Mouse (Mus musculus) forebrain, embryonic 14.5 days (tissue): ENCODE measurements around the gene Socs1. TPM values are rescaled to one million over a fixed set of nuclear protein-coding genes. Genes with fewer than 3 reads are reported as not detected.
A peak's percentile ranks its signal among the peaks of the same experiment; 100 is the strongest.

Source experiments
- ATAC-seq: fragments of 200-750 bp; cut with Nextera tagmentation; 2 replicates; pipeline ENCODE4 v1.8.0; 2017; ENCODE audit warnings: mild to moderate bottlenecking, moderate library complexity
- DNase-seq: peaks from one replicate; pipeline ENCODE4 v3.0.0-alpha.2; 2015; ENCODE audit warnings: low spot score
- H3K27ac ChIP-seq: fragments of 300-500 bp; sonication (generic); 2 replicates; pipeline ENCODE4 v1.5.1; 2014; ENCODE audit warnings: low read depth, mild to moderate bottlenecking, control low read depth, low read length, moderate library complexity
- H3K27me3 ChIP-seq: fragments of 300-500 bp; sonication (generic); replicated peaks from 2 replicates; pipeline ENCODE4 v1.6.1; 2014; ENCODE audit warnings: low read length, control low read depth, mixed read lengths; ENCODE audit not compliant: control insufficient read depth, insufficient read depth
- H3K36me3 ChIP-seq: fragments of 300-500 bp; sonication (generic); 2 replicates; pipeline ENCODE4 v1.6.1; 2014; ENCODE audit warnings: low read length, control low read depth; ENCODE audit not compliant: control insufficient read depth, insufficient read depth
- H3K4me1 ChIP-seq: fragments of 300-500 bp; sonication (generic); 2 replicates; pipeline ENCODE4 v1.6.1; 2014; ENCODE audit warnings: antibody characterized with exemption, low read length, control low read depth; ENCODE audit not compliant: control insufficient read depth, insufficient read depth
- H3K4me2 ChIP-seq: fragments of 300-500 bp; sonication (generic); 2 replicates; pipeline ENCODE4 v1.6.1; 2014; ENCODE audit warnings: mild to moderate bottlenecking, control low read depth, low read length
- H3K4me3 ChIP-seq: fragments of 300-500 bp; sonication (generic); 2 replicates; pipeline ENCODE4 v1.5.1; 2014; ENCODE audit warnings: low read depth, low read length, control low read depth
- H3K9ac ChIP-seq: fragments of 300-500 bp; sonication (generic); 2 replicates; pipeline ENCODE4 v1.6.1; 2014; ENCODE audit warnings: mild to moderate bottlenecking, low read length, control low read depth, moderate library complexity
- H3K9me3 ChIP-seq: fragments of 300-500 bp; sonication (generic); replicated peaks from 2 replicates; pipeline ENCODE4 v1.6.1; 2016; ENCODE audit warnings: low read length, control low read depth, mixed read lengths; ENCODE audit not compliant: control insufficient read depth
- WGBS: fragments of 180-500 bp; shearing (Covaris S2); extraction: QIAGEN DNeasy Blood & Tissue Kit; methylation state at CpG from one replicate; pipeline ENCODE4 v1.1.7; 2014; 5-methylcytosine and 5-hydroxymethylcytosine counted together
- polyA plus RNA-seq: library from polyadenylated mRNA; unstranded; fragments of >200 nt; fragmentation: Nextera tagmentation; extraction: Ambion mirVana; gene quantifications from 2 replicates; pipeline ENCODE4 v1.2.1, GENCODE M21; 2014

The Socs1 gene
- polyA plus RNA-seq, 1 experiment from 2014 or later: 1.1 TPM

DNA sequence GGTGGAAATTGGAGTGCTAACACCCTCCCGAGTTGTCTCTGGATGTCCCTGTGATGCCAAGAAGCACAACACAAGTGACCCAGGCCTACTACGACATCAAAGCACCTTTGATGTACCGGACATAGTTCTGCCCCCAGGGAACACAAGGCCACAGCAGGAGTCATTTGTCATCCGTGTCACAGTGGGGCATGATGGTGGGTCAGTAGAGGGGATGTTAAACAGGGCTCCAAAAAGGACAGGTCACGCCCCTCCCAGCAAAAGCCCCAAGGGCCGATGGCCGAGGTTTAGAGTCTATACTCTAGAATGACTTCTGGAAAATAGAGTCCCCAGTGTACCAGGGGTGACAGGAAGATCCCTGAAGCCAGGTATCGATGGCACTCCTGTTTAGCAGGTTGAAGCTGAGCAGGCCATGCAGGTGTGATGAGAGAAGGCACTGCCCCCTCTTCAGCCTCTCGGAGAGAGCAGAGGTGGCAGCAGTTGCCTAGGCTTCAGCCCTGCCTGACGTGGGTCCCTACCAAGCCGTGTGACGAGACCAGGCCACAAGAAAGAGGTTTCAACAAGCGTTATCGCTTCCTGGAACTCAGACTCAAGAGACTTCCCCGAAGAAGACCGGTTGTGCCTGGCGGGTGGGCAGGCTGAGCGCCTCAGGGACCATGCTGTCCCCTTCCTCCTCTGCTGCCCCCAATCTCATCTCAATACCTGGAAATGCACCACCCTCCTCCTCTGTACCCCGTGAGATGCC, 13.4 kb downstream of the Socs1 start:
- H3K4me3 ChIP-seq: no peak overlapping the region
- no peak overlapping the region for H3K9ac ChIP-seq
- H3K4me1 ChIP-seq: no peaks in the 10 kb centered on the region
- H3K27ac ChIP-seq: no peak overlapping the region
- 73% methylated on average over 19 of the region's 19 CpGs for whole genome bisulfite sequencing
- H3K9me3 ChIP-seq: no peaks in the 10 kb centered on the region
- DNase-seq (no peak), ATAC-seq (no peak)
- H3K36me3 ChIP-seq: no peaks in the 10 kb centered on the region
- H3K4me2 ChIP-seq: no peak overlapping the region
- no peaks in the 10 kb centered on the region for H3K27me3 ChIP-seq

DNA sequence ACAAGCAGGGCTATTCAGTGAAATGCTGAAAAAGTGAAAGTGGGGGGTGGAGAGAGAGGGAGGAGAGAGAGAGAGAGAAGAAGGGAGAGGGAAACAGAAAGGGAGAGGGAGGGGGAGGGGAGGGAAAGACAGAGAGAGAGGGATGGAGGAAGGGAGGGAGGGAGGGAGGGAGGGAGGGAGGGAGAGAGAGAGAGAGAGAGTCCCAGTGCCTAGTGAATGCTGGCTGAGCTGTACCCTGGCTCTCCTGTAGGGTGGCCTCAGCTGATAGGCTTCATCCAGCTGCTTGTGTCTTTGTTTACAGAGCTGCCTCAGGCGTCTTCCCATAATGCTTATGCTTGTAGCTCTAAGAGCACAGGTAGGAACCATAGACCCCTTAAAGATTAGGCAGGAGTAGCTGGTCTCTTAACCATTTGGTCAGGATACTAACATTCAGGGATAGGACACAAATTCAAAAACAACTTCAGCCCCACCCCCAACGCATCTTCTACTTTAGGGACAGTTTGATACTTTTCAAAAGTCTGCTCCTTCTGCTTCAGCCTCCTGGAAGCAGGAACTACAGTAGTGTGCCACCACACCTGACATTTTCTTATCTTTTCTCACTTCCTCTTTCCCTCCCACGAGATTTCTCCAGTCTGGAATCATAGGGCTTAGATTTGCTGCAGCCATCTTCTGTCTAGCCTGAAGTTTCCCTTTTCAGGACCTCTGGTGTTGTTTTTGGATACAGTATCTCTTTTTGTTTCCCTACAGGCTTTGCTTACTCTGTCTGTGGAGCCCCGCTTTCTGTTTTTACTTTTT, 14.6 kb downstream of the Socs1 start:
- Histone ChIP-seq H3K27me3 (no peaks in the 10 kb centered on the region), H3K36me3 (no peaks in the 10 kb centered on the region), H3K27ac (no peak overlapping the region), H3K9me3 (no peaks in the 10 kb centered on the region), H3K9ac (no peak overlapping the region), H3K4me2 (no peak overlapping the region), H3K4me3 (no peak overlapping the region), H3K4me1 (no peaks in the 10 kb centered on the region)
- 54% methylated on average over 4 of the region's 4 CpGs for WGBS
- ATAC-seq: no peak
- DNase-seq: peak; percentile 13

DNA sequence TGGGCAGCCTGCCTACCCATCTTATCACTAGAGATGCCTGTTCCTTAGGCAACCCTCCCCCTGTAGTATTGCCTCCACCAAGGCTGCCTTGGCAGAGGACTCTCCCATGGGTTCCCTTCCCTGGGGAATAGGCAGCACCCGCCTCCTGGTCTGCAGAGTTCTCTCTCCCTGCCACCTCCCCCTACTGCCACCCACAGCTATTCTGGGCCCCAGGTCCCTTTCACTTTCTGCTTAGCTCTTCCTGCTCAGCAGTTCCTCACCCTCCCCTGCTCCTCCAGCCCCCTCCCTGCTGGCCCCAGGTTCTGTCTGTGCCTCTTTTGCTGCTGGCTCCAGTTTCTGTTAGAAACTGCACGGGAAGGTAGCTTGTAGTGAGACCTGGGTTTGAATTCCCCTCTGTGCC, 15.7 kb downstream of the Socs1 start:
- H3K9me3 ChIP-seq: no peaks in the 10 kb centered on the region
- ATAC-seq: no peak
- H3K27me3 ChIP-seq: no peaks in the 10 kb centered on the region
- H3K9ac ChIP-seq: no peak overlapping the region
- DNase-seq: no peak
- no peaks in the 10 kb centered on the region for H3K36me3 ChIP-seq
- H3K4me1 ChIP-seq: no peaks in the 10 kb centered on the region
- WGBS: 41% methylated on average over 2 of the region's 2 CpGs
- H3K4me2 ChIP-seq: no peak overlapping the region
- H3K4me3 ChIP-seq: no peak overlapping the region
- H3K27ac ChIP-seq: no peak overlapping the region

DNA sequence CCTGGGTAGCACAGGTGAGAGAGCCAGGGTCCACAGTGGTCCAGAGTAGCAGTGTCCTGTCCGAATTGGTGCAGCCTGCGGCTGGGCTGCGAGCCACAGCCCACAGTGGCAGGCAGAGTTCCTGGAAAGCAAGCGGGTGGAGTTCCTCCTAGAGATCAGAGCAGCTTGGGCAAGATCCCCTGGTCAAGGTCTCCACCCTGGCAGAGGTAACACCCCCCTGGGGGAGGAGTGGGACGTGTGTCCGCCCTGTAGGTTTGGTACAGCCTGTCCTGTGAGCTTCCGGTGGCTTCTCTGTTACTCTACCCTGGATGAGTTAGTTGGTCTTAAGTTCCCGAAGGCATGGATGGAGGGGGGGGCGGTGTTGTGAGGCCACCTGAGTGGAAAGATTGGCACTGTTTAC, 16.5 kb downstream of the Socs1 start:
- H3K36me3 ChIP-seq: no peaks in the 10 kb centered on the region
- H3K9me3 ChIP-seq: no peaks in the 10 kb centered on the region
- no peak overlapping the region for H3K27ac ChIP-seq
- H3K27me3 ChIP-seq: no peaks in the 10 kb centered on the region
- ATAC-seq: no peak
- no peaks in the 10 kb centered on the region for H3K4me1 ChIP-seq
- no peak overlapping the region for H3K9ac ChIP-seq
- DNase-seq: no peak
- H3K4me2 ChIP-seq: no peak overlapping the region
- WGBS: 70% methylated on average over 9 of the region's 9 CpGs
- no peak overlapping the region for H3K4me3 ChIP-seq

DNA sequence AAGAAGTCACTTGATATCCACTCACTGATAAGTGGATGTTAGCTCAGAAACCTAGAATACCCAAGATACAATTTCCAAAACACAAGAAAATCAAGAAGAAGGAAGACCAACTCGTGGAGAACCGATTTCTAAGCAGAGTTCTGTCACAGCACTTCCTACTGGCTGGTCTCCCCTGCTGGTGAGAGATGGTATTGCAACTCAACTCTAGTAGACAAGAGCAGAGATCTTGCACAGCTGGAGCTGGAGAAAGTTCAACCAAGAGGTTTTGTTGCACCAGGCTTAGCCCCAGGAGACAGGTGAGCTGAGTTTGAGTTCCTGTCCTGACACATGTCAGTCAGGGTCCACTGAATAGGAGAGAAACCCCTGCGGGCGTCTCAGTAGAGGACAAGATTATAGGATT, 18.2 kb downstream of the Socs1 start:
- Histone ChIP-seq H3K4me3 (no peak overlapping the region), H3K4me2 (no peak overlapping the region), H3K4me1 (no peaks in the 10 kb centered on the region), H3K36me3 (no peaks in the 10 kb centered on the region), H3K9me3 (no peaks in the 10 kb centered on the region), H3K27ac (no peak overlapping the region), H3K27me3 (no peaks in the 10 kb centered on the region), H3K9ac (no peak overlapping the region)
- no peak for ATAC-seq
- peak; percentile 78 for DNase-seq
- WGBS: 41% methylated on average over 4 of the region's 4 CpGs

DNA sequence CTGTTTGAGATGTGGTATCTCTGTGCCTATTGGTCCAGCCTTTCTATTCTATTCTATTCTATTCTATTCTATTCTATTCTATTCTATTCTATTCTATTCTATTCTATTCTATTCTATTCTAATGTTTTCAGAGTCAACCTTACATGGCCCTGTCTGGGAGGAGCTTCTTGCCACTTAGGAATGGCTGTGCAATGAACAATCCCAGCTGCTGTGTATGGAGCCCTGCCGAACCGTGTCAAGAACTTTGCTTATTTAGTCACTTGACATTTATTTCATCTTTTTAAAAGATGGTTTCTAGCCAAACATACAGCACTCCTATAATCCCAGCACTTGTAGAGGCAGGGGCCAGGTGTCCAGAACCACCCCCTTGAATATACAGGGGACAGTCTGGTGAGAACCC, 21.0 kb downstream of the Socs1 start:
- Histone ChIP-seq H3K9me3 (no peaks in the 10 kb centered on the region), H3K27me3 (no peaks in the 10 kb centered on the region), H3K27ac (no peak overlapping the region), H3K4me2 (no peak overlapping the region), H3K9ac (no peak overlapping the region), H3K4me1 (no peaks in the 10 kb centered on the region), H3K36me3 (no peaks in the 10 kb centered on the region), H3K4me3 (no peak overlapping the region)
- ATAC-seq (no peak), DNase-seq (no peak)
- 65% methylated on average over 2 of the region's 2 CpGs for WGBS

DNA sequence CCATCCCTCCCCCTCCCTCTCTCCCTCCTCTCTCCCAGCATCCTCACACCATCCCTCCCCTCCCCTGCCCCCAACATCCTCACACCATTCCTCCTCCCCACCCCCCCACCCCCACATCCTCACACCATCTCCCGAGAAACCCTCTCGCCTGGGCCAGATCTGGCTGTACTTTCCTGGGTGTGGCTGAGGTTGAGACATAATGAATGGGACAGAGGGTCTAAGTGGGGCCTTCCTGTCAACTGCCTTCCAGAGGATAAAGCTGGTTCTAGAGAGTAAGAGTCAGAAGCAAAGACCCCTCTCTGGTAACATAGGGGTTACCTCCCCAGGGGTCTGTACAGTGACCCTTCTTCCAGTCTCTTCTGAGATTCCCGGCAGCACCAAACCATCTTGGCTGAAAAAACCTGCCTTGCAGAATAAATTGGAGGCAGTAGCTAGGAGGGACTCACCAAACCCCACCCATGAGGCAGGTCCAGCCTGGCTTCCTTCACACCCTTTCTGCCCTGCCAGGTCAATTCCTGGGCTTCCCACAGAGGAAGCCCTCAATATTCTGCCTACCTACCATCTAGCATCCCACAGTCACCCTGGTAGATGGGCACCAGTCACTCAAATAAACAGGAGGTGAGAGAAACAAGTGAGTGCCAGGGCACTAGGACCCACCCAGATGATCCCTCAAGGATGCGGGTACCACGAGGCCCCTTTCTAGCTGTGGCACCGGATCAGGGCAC, 21.6 kb downstream of the Socs1 start:
- Histone ChIP-seq H3K4me1 (no peaks in the 10 kb centered on the region), H3K27me3 (no peaks in the 10 kb centered on the region), H3K36me3 (no peaks in the 10 kb centered on the region), H3K9ac (no peak overlapping the region), H3K4me2 (no peak overlapping the region), H3K9me3 (no peaks in the 10 kb centered on the region), H3K4me3 (no peak overlapping the region), H3K27ac (no peak overlapping the region)
- DNase-seq (no peak), ATAC-seq (no peak)
- 68% methylated on average over 6 of the region's 6 CpGs for WGBS

DNA sequence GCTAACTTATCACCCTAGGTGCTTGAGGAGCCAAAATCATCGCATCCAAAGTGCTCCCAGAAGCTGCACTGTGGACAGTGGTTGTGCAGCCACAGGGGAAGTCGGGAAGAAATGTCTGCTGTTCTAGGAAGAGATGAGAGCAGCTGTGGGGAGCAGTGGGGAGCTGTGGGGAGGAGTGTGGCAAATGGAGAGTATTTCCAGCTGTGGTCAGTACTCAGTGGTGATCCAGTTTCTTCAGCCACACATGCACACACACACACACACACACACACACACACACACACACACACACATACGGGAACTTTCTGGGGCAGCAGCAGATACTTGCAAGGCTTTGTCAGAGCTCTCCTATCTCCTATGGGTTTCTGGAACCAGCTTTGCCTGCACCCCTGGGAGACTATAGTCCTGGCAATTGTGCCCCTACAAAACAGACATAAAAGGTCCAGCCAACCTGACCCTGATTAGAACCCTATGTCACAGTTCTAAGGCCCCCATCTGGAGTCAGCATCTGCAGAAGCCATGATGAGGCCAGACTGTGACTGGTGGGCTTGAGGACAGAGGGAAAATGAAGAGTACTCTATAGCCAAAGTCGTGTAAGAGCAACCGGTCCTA, 22.7 kb downstream of the Socs1 start:
- Histone ChIP-seq H3K27me3 (no peaks in the 10 kb centered on the region), H3K36me3 (no peaks in the 10 kb centered on the region), H3K9ac (no peak overlapping the region), H3K9me3 (no peaks in the 10 kb centered on the region), H3K27ac (no peak overlapping the region), H3K4me3 (no peak overlapping the region), H3K4me2 (no peak overlapping the region), H3K4me1 (no peaks in the 10 kb centered on the region)
- DNase-seq: no peak
- 71% methylated on average over 5 of the region's 5 CpGs for WGBS
- ATAC-seq: no peak
